Mouse (Mus musculus): Measurements from ENCODE around the gene Emc8. TPM values are rescaled to one million over a fixed set of nuclear protein-coding genes. Genes with fewer than 3 reads are reported as not detected.

Emc8 gene
- 98.3 and 119 TPM in 2 replicates for polyA plus RNA-seq (2021; fragmentation: Nextera tagmentation)
- long read RNA-seq, experiment 1, full-length matches to known transcripts, result 58 of 68 reads
- long read RNA-seq, experiment 1, partial matches to known transcripts, result 0 of 68 reads
- long read RNA-seq, experiment 1, other reads (novel, unspliced or antisense), result 10 of 68 reads
- long read RNA-seq, experiment 2, full-length matches to known transcripts, result 148 of 201 reads
- long read RNA-seq, experiment 2, partial matches to known transcripts, result 1 of 201 reads
- long read RNA-seq, experiment 2, other reads (novel, unspliced or antisense), result 52 of 201 reads

GRCm38 (mm10) chr8:120668374-120668905 is at the start of gene Emc8:
Gene Emc8, minus strand, starts transcription at chr8:120668573.

GRCm38 (mm10) chr8:120667561-120668373 is 606 bp downstream of the Emc8 start, which contains the start of the genes Gm27021 and Cox4i1:
Gene Gm27021, minus strand, starts transcription at chr8:120668079.
Gene Cox4i1, plus strand, starts transcription at chr8:120668222.

GRCm38 (mm10) chr8:120647532-120647931 is 20.8 kb downstream of the Emc8 start, which contains the start of gene 1190005I06Rik:
Gene 1190005I06Rik, minus strand, starts transcription at chr8:120647632.

Other genes starting within 250 kb of the Emc8 start
- 3.9 and 5.7 TPM in 2 replicates for gene Gins2, start 79.3 kb downstream of the Emc8 start, polyA plus RNA-seq (2021; fragmentation: Nextera tagmentation)
- 8.2 and 10.1 TPM in 2 replicates for gene 1190005I06Rik, start 20.9 kb downstream of the Emc8 start, polyA plus RNA-seq (2021; fragmentation: Nextera tagmentation)
- 1.3 and 1.9 TPM in 2 replicates for gene Gm27021, start 494 bp downstream of the Emc8 start, polyA plus RNA-seq (2021; fragmentation: Nextera tagmentation)
- 5,007 and 5,224 TPM in 2 replicates for gene Cox4i1, start 351 bp downstream of the Emc8 start, polyA plus RNA-seq (2021; fragmentation: Nextera tagmentation)
- 4.2 and 5.1 TPM in 2 replicates for gene Irf8, start 67.8 kb upstream of the Emc8 start, polyA plus RNA-seq (2021; fragmentation: Nextera tagmentation)